Mouse (Mus musculus): ENCODE results near the gene Slc12a7. TPM values are rescaled to one million over a fixed set of nuclear protein-coding genes. Genes with fewer than 3 reads are reported as not detected.

Slc12a7 gene
- polyA plus RNA-seq, 1 experiment from 2014 or later, result 7.5 TPM

DNA sequence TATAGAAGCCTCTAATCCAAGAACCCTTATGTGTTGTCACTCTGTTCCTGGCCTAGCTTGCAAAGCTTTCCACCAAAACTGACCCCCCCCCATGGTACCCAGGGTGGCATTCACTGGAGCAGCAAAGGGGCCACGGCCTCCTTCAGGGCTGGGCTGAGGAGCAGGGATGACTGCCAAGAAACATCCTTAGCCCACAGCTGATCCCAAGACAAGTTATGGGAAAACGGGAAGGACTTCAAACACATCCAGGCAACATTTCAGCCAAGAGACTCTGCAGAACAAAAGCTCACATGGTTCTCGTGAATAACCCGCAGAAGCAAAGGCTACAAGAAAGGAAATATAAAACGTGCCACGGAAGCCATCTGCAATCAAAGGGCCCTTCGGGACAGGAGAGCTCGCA lies 94.3 kb downstream of the Slc12a7 start:
- H3K27ac ChIP-seq (ENCODE audit: low read length), result no peak overlapping the region
- no peak overlapping the region for H3K4me2 ChIP-seq (ENCODE audit: low read length)
- ATAC-seq, result no peak; the same call in 1 of the 2 replicates
- peaks cover 6% of the 10 kb centered on the region for H3K36me3 ChIP-seq (ENCODE audit: control insufficient read depth, insufficient read depth, low read length)
- H3K27me3 ChIP-seq (ENCODE audit: control insufficient read depth, insufficient read depth, low read depth, low read length), result no peaks in the 10 kb centered on the region
- no peak overlapping the region for H3K9ac ChIP-seq (ENCODE audit: low read depth, low read length)
- H3K4me3 ChIP-seq (ENCODE audit: low read depth, low read length), result no peak overlapping the region
- H3K9me3 ChIP-seq (replicated peaks; ENCODE audit: control insufficient read depth, low read length, poor library complexity, severe bottlenecking), result no peaks in the 10 kb centered on the region
- 66% methylated on average over 8 of the region's 8 CpGs for WGBS
- H3K4me1 ChIP-seq (ENCODE audit: control insufficient read depth, insufficient read depth, low read length), result no peaks in the 10 kb centered on the region

DNA sequence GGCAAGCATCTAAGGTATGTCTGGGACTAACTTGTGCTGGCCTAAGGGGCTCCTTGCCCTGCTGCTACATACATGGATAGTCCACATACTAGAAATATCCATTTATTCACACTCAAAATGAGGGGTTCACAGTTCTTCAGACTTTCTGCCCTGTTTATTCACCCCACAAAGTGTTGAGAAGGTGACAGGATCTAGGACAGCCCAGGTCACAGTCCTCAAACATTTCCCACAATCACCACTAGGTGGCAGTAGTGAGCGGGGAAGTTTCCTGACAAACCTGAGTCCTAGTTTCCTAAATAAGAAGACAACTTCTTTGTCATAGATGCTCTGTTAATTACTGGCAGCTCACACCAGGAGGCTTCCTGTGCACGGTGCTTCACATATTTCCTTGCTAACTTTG lies 98.6 kb downstream of the Slc12a7 start:
- Histone ChIP-seq H3K36me3 (ENCODE audit: control insufficient read depth, insufficient read depth, low read length) (peaks cover 1% of the 10 kb centered on the region; the same call in 1 of the 2 replicates), H3K4me1 (ENCODE audit: control insufficient read depth, insufficient read depth, low read length) (peaks cover 7% of the 10 kb centered on the region), H3K4me3 (ENCODE audit: low read depth, low read length) (no peak overlapping the region), H3K4me2 (ENCODE audit: low read length) (no peak overlapping the region), H3K27me3 (ENCODE audit: control insufficient read depth, insufficient read depth, low read depth, low read length) (no peaks in the 10 kb centered on the region), H3K27ac (ENCODE audit: low read length) (no peak overlapping the region), H3K9me3 (replicated peaks; ENCODE audit: control insufficient read depth, low read length, poor library complexity, severe bottlenecking) (no peaks in the 10 kb centered on the region), H3K9ac (ENCODE audit: low read depth, low read length) (no peak overlapping the region)
- WGBS, result 0% methylated on average over 2 of the region's 2 CpGs
- ATAC-seq, result peak; percentile 33

DNA sequence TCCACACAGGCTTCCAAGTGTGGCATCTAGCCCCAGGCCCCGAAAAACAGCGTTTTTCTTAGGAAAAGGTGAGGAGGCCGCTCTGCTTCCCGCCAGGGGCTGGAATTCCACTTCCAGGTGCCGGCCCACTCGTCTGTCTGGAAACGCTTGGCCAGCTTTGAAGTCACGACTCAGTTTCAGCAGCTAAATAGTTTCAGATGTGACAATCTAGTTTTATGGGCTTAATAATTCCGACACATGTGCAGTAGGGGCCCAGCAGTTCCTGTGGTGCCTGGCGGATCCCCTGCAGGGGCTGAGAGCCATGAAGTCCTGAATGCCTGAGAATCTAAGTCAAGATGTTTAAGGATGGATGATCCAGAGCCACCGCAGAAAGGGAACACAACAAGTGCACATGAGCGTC lies 100.9 kb downstream of the Slc12a7 start:
- Histone ChIP-seq H3K4me1 (ENCODE audit: control insufficient read depth, insufficient read depth, low read length) (peaks cover 11% of the 10 kb centered on the region), H3K9ac (ENCODE audit: low read depth, low read length) (no peak overlapping the region), H3K27me3 (ENCODE audit: control insufficient read depth, insufficient read depth, low read depth, low read length) (no peaks in the 10 kb centered on the region), H3K27ac (ENCODE audit: low read length) (no peak overlapping the region), H3K4me3 (ENCODE audit: low read depth, low read length) (no peak overlapping the region), H3K9me3 (replicated peaks; ENCODE audit: control insufficient read depth, low read length, poor library complexity, severe bottlenecking) (no peaks in the 10 kb centered on the region), H3K4me2 (ENCODE audit: low read length) (no peak overlapping the region), H3K36me3 (ENCODE audit: control insufficient read depth, insufficient read depth, low read length) (no peaks in the 10 kb centered on the region)
- WGBS, result 70% methylated on average over 12 of the region's 12 CpGs
- no peak for ATAC-seq

DNA sequence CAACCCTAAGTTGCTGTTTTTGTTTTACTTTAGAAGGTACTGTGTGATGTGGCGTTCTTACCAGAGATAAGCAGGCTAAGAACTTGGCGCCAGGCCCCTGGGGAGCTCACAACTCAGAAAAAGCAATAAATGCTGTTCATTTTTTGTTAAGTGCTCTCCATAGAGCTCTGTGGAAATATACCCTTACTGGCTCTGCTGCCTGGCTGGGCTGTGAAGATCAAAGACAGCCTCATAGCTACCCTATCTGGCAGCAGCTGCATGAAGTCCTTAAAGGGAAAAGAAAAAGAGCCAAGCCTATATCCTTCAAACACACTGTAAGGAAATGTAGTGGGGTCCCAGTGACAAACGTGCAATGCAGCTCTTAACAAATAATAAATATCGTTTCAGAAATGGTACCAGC lies 102.9 kb downstream of the Slc12a7 start:
- Histone ChIP-seq H3K27ac (ENCODE audit: low read length) (0 out of 2 replicates have a peak overlapping the region, but pooled peaks have one; percentile 7), H3K4me1 (ENCODE audit: control insufficient read depth, insufficient read depth, low read length) (peaks cover 11% of the 10 kb centered on the region), H3K4me2 (ENCODE audit: low read length) (no peak overlapping the region), H3K36me3 (ENCODE audit: control insufficient read depth, insufficient read depth, low read length) (no peaks in the 10 kb centered on the region), H3K4me3 (ENCODE audit: low read depth, low read length) (no peak overlapping the region), H3K9ac (ENCODE audit: low read depth, low read length) (no peak overlapping the region), H3K9me3 (replicated peaks; ENCODE audit: control insufficient read depth, low read length, poor library complexity, severe bottlenecking) (no peaks in the 10 kb centered on the region), H3K27me3 (ENCODE audit: control insufficient read depth, insufficient read depth, low read depth, low read length) (no peaks in the 10 kb centered on the region)
- no peak for ATAC-seq
- 40% methylated on average over 4 of the region's 4 CpGs for WGBS

DNA sequence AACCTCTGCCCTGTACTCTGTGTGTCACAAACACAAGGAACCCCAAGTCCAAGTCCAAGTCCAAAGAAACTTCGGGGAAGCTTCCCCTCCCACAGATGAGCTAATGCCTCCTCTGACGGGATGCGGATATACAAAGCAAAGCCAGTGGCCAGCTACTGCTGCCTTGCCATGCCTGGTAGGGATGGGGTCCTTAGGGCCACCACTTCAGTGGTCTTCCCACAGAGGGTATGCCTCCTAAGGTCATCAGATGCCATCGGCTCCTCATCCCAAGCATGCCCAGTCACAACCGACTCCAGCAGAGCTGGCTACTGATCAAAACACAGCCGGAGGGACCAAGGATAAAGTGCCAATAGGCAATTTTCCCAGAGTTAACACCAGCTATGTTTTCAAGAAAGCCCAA lies 103.6 kb downstream of the Slc12a7 start:
- Histone ChIP-seq H3K4me1 (ENCODE audit: control insufficient read depth, insufficient read depth, low read length) (peaks cover 11% of the 10 kb centered on the region), H3K4me3 (ENCODE audit: low read depth, low read length) (no peak overlapping the region), H3K36me3 (ENCODE audit: control insufficient read depth, insufficient read depth, low read length) (no peaks in the 10 kb centered on the region), H3K27ac (ENCODE audit: low read length) (no peak overlapping the region), H3K27me3 (ENCODE audit: control insufficient read depth, insufficient read depth, low read depth, low read length) (no peaks in the 10 kb centered on the region), H3K9me3 (replicated peaks; ENCODE audit: control insufficient read depth, low read length, poor library complexity, severe bottlenecking) (no peaks in the 10 kb centered on the region), H3K4me2 (ENCODE audit: low read length) (no peak overlapping the region), H3K9ac (ENCODE audit: low read depth, low read length) (no peak overlapping the region)
- 72% methylated on average over 6 of the region's 6 CpGs for WGBS
- ATAC-seq, result no peak

DNA sequence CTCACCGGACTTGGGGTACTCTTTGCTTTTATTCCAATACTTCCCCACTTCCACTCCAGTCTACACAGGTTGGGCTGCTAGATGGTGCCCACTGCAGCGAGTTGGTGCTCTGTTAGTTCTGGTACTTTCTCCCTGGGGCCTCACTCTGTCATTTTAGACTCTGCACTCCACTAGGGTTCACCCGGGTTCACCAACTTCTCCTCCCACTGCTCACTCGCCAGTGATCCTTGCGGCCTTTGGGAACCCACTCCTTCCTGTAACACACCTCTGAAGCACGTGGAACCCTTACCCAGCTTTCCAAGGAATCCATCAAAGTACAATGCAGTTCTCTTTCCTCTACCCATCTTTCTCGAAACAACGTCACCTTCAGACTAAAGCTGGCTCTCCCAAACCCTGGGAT lies 104.8 kb downstream of the Slc12a7 start:
- H3K36me3 ChIP-seq (ENCODE audit: control insufficient read depth, insufficient read depth, low read length), result no peaks in the 10 kb centered on the region
- no peak overlapping the region for H3K4me2 ChIP-seq (ENCODE audit: low read length)
- H3K4me3 ChIP-seq (ENCODE audit: low read depth, low read length), result no peak overlapping the region
- H3K9me3 ChIP-seq (replicated peaks; ENCODE audit: control insufficient read depth, low read length, poor library complexity, severe bottlenecking), result no peaks in the 10 kb centered on the region
- H3K27me3 ChIP-seq (ENCODE audit: control insufficient read depth, insufficient read depth, low read depth, low read length), result no peaks in the 10 kb centered on the region
- H3K4me1 ChIP-seq (ENCODE audit: control insufficient read depth, insufficient read depth, low read length), result peaks cover 11% of the 10 kb centered on the region
- 89% methylated on average over 8 of the region's 8 CpGs for WGBS
- no peak for ATAC-seq
- no peak overlapping the region for H3K9ac ChIP-seq (ENCODE audit: low read depth, low read length)
- H3K27ac ChIP-seq (ENCODE audit: low read length), result no peak overlapping the region

DNA sequence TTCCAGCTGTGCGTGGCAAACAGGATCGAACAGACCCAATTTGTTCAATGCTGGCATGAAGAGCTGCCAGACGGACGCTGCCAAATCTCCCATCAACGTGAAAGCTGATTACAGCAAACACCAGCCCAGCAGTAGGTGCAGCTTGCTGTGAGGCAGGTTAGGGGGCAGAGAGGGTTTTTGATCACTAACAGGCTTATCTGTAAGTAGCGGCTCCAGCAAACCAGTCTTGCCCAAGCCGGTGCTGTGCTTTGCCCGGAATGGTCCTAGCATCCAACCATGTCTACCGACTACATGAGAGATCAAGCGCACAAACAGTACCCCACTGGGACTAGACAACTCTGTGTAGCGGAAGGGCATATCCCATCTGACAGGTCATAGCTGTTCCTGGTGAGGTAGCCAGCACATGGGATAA lies 106.2 kb downstream of the Slc12a7 start:
- peaks cover 11% of the 10 kb centered on the region for H3K4me1 ChIP-seq (ENCODE audit: control insufficient read depth, insufficient read depth, low read length)
- 0 out of 2 replicates have a peak overlapping the region, but pooled peaks have one; percentile 10 for H3K27ac ChIP-seq (ENCODE audit: low read length)
- H3K9me3 ChIP-seq (replicated peaks; ENCODE audit: control insufficient read depth, low read length, poor library complexity, severe bottlenecking), result no peaks in the 10 kb centered on the region
- H3K4me3 ChIP-seq (ENCODE audit: low read depth, low read length), result no peak overlapping the region
- 47% methylated on average over 11 of the region's 11 CpGs for WGBS
- H3K27me3 ChIP-seq (ENCODE audit: control insufficient read depth, insufficient read depth, low read depth, low read length), result no peaks in the 10 kb centered on the region
- H3K4me2 ChIP-seq (ENCODE audit: low read length), result no peak overlapping the region
- no peaks in the 10 kb centered on the region for H3K36me3 ChIP-seq (ENCODE audit: control insufficient read depth, insufficient read depth, low read length)
- peak; percentile 70 for ATAC-seq
- H3K9ac ChIP-seq (ENCODE audit: low read depth, low read length), result no peak overlapping the region

DNA sequence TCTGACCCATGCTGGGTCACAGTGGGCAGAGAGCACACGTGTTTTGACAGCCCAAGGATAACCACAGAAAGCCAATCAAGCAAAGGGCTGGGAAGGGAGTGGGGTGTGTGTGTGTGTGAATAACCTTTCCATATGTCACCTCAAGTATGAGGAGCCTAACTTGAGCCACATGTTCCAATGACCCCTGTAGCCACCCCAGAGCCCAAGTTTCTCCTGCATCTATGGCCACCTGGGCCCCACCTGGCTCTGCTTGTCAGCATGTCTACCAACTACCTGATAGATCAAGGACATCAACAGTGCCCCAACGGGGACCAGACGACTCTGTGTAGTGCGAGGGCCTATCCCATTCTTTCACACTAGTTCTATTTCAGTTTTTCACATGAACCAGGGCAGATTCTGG lies 106.8 kb downstream of the Slc12a7 start:
- Histone ChIP-seq H3K4me3 (ENCODE audit: low read depth, low read length) (no peak overlapping the region), H3K4me1 (ENCODE audit: control insufficient read depth, insufficient read depth, low read length) (peaks cover 11% of the 10 kb centered on the region), H3K27ac (ENCODE audit: low read length) (0 out of 2 replicates have a peak overlapping the region, but pooled peaks have one; percentile 10), H3K27me3 (ENCODE audit: control insufficient read depth, insufficient read depth, low read depth, low read length) (no peaks in the 10 kb centered on the region), H3K36me3 (ENCODE audit: control insufficient read depth, insufficient read depth, low read length) (no peaks in the 10 kb centered on the region), H3K4me2 (ENCODE audit: low read length) (no peak overlapping the region), H3K9me3 (replicated peaks; ENCODE audit: control insufficient read depth, low read length, poor library complexity, severe bottlenecking) (no peaks in the 10 kb centered on the region), H3K9ac (ENCODE audit: low read depth, low read length) (no peak overlapping the region)
- ATAC-seq, result no peak
- 76% methylated on average over 4 of the region's 4 CpGs for WGBS

DNA sequence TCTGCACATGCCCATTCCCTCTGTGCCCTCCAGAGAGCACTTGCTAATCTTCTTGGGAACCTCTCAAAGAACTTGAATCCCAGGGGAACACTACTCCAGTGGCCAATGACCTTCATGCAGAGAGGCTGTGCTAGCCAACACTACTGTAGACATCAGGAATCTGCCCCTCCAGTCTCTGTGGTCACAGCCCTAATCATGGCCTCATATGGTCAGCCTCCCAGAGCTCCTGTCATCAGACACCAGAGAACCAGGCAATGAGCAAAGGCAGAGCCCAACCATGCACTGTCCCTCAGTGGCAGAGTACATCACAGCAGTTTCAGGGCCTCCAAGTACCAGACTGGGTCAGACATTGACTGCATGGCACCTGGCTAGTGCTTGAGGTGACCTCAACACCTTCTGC lies 109.8 kb downstream of the Slc12a7 start:
- Histone ChIP-seq H3K4me1 (ENCODE audit: control insufficient read depth, insufficient read depth, low read length) (no peaks in the 10 kb centered on the region), H3K9me3 (replicated peaks; ENCODE audit: control insufficient read depth, low read length, poor library complexity, severe bottlenecking) (no peaks in the 10 kb centered on the region), H3K9ac (ENCODE audit: low read depth, low read length) (no peak overlapping the region), H3K4me3 (ENCODE audit: low read depth, low read length) (no peak overlapping the region), H3K27ac (ENCODE audit: low read length) (no peak overlapping the region), H3K27me3 (ENCODE audit: control insufficient read depth, insufficient read depth, low read depth, low read length) (0 out of 2 replicates have a peak, but pooled peaks cover 1% of the 10 kb centered on the region), H3K4me2 (ENCODE audit: low read length) (no peak overlapping the region), H3K36me3 (ENCODE audit: control insufficient read depth, insufficient read depth, low read length) (no peaks in the 10 kb centered on the region)
- no peak for ATAC-seq
